Mouse (Mus musculus) mature B cell (primary cell): Measurements from ENCODE around the gene Caln1.

Source experiments
- in situ Hi-C: fragments of 300-500 bp; cut with MboI; formaldehyde crosslinking; loops from 2 replicates; pipeline ENCODE4 v1.14.3; 2019

Gene Caln1

GRCm38 (mm10) chr5:130812556-130812955 is 443.3 kb downstream of the Caln1 start:
- in situ Hi-C loops, result no loop called here

- in situ Hi-C loops, result no loop called here
These were observed 443.8 kb downstream of the Caln1 start for GRCm38 (mm10) chr5:130813089-130813488.

GRCm38 (mm10) chr5:130815352-130815751 is 446.1 kb downstream of the Caln1 start:
- in situ Hi-C loops, result no loop called here

GRCm38 (mm10) chr5:130820021-130820648 is 450.9 kb downstream of the Caln1 start:
- in situ Hi-C loops, result no loop called here

GRCm38 (mm10) chr5:130820661-130821060 is 451.4 kb downstream of the Caln1 start:
- in situ Hi-C loops, result no loop called here

- in situ Hi-C loops, result no loop called here
These were observed 456.5 kb downstream of the Caln1 start for GRCm38 (mm10) chr5:130825797-130826196.

- in situ Hi-C loops, result no loop called here
These were observed 479.3 kb downstream of the Caln1 start for GRCm38 (mm10) chr5:130848562-130848961.

GRCm38 (mm10) chr5:130849610-130850009 is 480.4 kb downstream of the Caln1 start:
- in situ Hi-C loops, result loop anchor here (25.0 kb wide), 2 partner anchors 562 to 862 kb away; no protein-coding TSS in a partner anchor

GRCm38 (mm10) chr5:130852182-130852581 is 482.9 kb downstream of the Caln1 start:
- in situ Hi-C loops, result loop anchor here (25.0 kb wide), 2 partner anchors 565 to 865 kb away; no protein-coding TSS in a partner anchor

- in situ Hi-C loops, result loop anchor here (25.0 kb wide), 2 partner anchors 566 to 866 kb away; no protein-coding TSS in a partner anchor
These were observed 484.1 kb downstream of the Caln1 start for GRCm38 (mm10) chr5:130853371-130853770.

- in situ Hi-C loops, result loop anchor here (25.0 kb wide), 2 partner anchors 567 to 867 kb away; no protein-coding TSS in a partner anchor
These were observed 485.2 kb downstream of the Caln1 start for GRCm38 (mm10) chr5:130854430-130854829.

- in situ Hi-C loops, result loop anchor here (25.0 kb wide), 2 partner anchors 571 to 871 kb away; no protein-coding TSS in a partner anchor
These were observed 488.9 kb downstream of the Caln1 start for GRCm38 (mm10) chr5:130858148-130858547.

GRCm38 (mm10) chr5:130858706-130859105 is 489.5 kb downstream of the Caln1 start:
- in situ Hi-C loops, result loop anchor here (25.0 kb wide), 2 partner anchors 571 to 871 kb away; no protein-coding TSS in a partner anchor

GRCm38 (mm10) chr5:130859736-130860135 is 490.5 kb downstream of the Caln1 start:
- in situ Hi-C loops, result loop anchor here (25.0 kb wide), 2 partner anchors 572 to 872 kb away; no protein-coding TSS in a partner anchor

- in situ Hi-C loops, result loop anchor here (25.0 kb wide), 2 partner anchors 575 to 875 kb away; no protein-coding TSS in a partner anchor
These were observed 493.0 kb downstream of the Caln1 start for GRCm38 (mm10) chr5:130862302-130862701.

GRCm38 (mm10) chr5:130869869-130870268 is 500.6 kb downstream of the Caln1 start:
- in situ Hi-C loops, result loop anchor here (25.0 kb wide), 2 partner anchors 583 to 883 kb away; no protein-coding TSS in a partner anchor

- in situ Hi-C loops, result loop anchor here (25.0 kb wide), 2 partner anchors 584 to 884 kb away; no protein-coding TSS in a partner anchor
These were observed 501.8 kb downstream of the Caln1 start for GRCm38 (mm10) chr5:130871086-130871485.

GRCm38 (mm10) chr5:130875391-130875790 is 506.1 kb downstream of the Caln1 start:
- in situ Hi-C loops, result no loop called here

- in situ Hi-C loops, result no loop called here
These were observed 511.1 kb downstream of the Caln1 start for GRCm38 (mm10) chr5:130880331-130880730.

GRCm38 (mm10) chr5:130891735-130892134 is 522.5 kb downstream of the Caln1 start:
- in situ Hi-C loops, result no loop called here

GRCm38 (mm10) chr5:130895991-130896390 is 526.7 kb downstream of the Caln1 start:
- in situ Hi-C loops, result no loop called here
